Mouse (Mus musculus) olfactory bulb, adult 2 months (tissue): ENCODE data around the gene Mtmr11. TPM values are rescaled to one million over a fixed set of nuclear protein-coding genes. Genes with fewer than 3 reads are reported as not detected.

ENCODE experiments used
- H3K27ac ChIP-seq: fragments of 200-500 bp; 2 replicates; pipeline ENCODE4 v1.5.1; 2012; ENCODE audit warnings: low read depth, low read length; ENCODE audit not compliant: insufficient read depth
- H3K4me1 ChIP-seq: fragments of 200-500 bp; 2 replicates; pipeline ENCODE4 v1.6.1; 2012; ENCODE audit warnings: low read length; ENCODE audit not compliant: control insufficient read depth, insufficient read depth
- H3K4me3 ChIP-seq: fragments of 200-500 bp; 2 replicates; pipeline ENCODE4 v1.5.1; 2012; ENCODE audit warnings: mild to moderate bottlenecking, low read depth, low read length, moderate library complexity; ENCODE audit not compliant: insufficient read depth
- CTCF ChIP-seq: fragments of 200-500 bp; IDR thresholded peaks from 2 replicates; pipeline ENCODE4 v1.5.1; 2012; ENCODE audit warnings: low read depth, mild to moderate bottlenecking, low read length, moderate library complexity; ENCODE audit not compliant: insufficient read depth
- POLR2A ChIP-seq: fragments of 200-500 bp; IDR thresholded peaks from 2 replicates; pipeline ENCODE4 v1.6.1; 2012; ENCODE audit warnings: mild to moderate bottlenecking, low read depth, low read length, moderate library complexity; ENCODE audit not compliant: insufficient read depth
- WGBS: fragments of 180-500 bp; shearing (Covaris S2); methylation state at CpG from one replicate; pipeline ENCODE4 v1.1.7; 2018; 5-methylcytosine and 5-hydroxymethylcytosine counted together
- polyA plus RNA-seq: library from polyadenylated mRNA; stranded (reverse); fragments of >200 nt; gene quantifications from 2 replicates; pipeline ENCODE4 v1.2.4, GENCODE M21; 2012; ENCODE audit warnings: low replicate concordance; ENCODE audit not compliant: missing spikeins, insufficient read depth, insufficient read length

Gene Mtmr11
- polyA plus RNA-seq, 1 experiment, result not detected

DNA sequence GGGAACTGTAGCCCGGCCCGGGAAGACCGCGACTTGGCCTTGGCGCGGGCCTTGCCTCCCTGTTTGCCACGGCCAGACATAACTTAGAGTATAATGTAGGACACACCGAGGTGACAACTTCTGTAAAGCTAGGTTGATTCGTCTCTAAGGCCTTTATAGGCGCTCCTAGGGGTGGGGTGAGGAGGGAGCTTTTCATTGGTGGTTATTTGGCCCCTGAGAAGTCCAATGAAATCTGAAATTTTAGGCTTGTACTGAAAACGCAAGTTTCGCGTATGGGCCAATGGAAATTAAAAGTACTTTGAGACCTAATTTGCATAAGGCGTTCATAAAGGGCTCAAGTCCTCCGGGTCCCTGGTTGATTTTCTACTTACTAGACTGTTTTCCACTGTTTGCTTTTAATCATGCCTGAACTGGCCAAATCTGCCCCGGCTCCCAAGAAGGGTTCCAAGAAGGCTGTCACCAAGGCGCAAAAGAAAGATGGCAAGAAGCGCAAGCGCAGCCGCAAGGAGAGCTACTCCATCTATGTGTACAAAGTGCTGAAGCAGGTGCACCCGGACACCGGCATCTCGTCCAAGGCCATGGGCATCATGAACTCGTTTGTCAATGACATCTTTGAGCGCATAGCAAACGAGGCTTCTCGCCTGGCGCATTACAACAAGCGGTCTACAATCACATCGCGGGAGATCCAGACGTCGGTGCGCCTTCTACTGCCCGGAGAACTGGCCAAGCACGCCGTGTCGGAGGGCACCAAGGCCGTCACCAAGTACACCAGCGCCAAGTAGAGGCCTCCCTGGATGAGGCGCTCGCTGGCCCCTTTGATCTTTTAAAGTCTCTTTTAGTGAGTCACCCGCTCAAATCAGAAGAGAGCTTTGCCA lies 59.2 kb downstream of the Mtmr11 start, which contains the start of the genes Hist2h2ac and Hist2h2be:
TSS of gene Hist2h2ac (minus strand) at position 116 of the 875 bp plus-strand sequence.
TSS of gene Hist2h2be (plus strand) at position 355 of the 875 bp plus-strand sequence.
- TF ChIP-seq CTCF (no peak), POLR2A (peak; percentile 51; the same call in 1 of the 2 replicates)
- Histone ChIP-seq H3K27ac (peak within 1 kb of the TSS; percentile 98), H3K4me1 (peaks cover 10% of the 10 kb centered on the region), H3K4me3 (peak within 1 kb of the TSS; percentile 78)
- WGBS, result under 1% methylated on average over 43 of the region's 43 CpGs

Other genes with a start within 250 kb of the Mtmr11 start
- 541 and 1,043 TPM in 2 replicates for gene Anp32e, start 232.8 kb upstream of the Mtmr11 start, polyA plus RNA-seq
- not detected in 2 replicates for gene Plekho1, start 166.0 kb upstream of the Mtmr11 start, polyA plus RNA-seq
- gene Vps45, start 103.5 kb upstream of the Mtmr11 start, polyA plus RNA-seq, result not detected in 2 replicates
- gene Otud7b, start 57.5 kb upstream of the Mtmr11 start, polyA plus RNA-seq, result not detected in 2 replicates
- not detected in 2 replicates for gene Sf3b4, start 10.3 kb downstream of the Mtmr11 start, polyA plus RNA-seq
- gene Sv2a, start 19.1 kb downstream of the Mtmr11 start, polyA plus RNA-seq, result 106 TPM in 1 of 2 replicates, not detected in the other
- gene Bola1, start 57.7 kb downstream of the Mtmr11 start, polyA plus RNA-seq, result not detected in 2 replicates
- not detected in 2 replicates for gene Hist2h2ab, start 57.9 kb downstream of the Mtmr11 start, polyA plus RNA-seq
- not detected in 2 replicates for gene Hist2h2ac, start 58.9 kb downstream of the Mtmr11 start, polyA plus RNA-seq
- not detected in 2 replicates for gene Hist2h2be, start 59.1 kb downstream of the Mtmr11 start, polyA plus RNA-seq
- not detected in 2 replicates for gene Hist2h3c2, start 77.1 kb downstream of the Mtmr11 start, polyA plus RNA-seq
- gene Hist2h2aa2, start 78.3 kb downstream of the Mtmr11 start, polyA plus RNA-seq, result not detected in 2 replicates
- gene Hist2h2aa1, start 83.5 kb downstream of the Mtmr11 start, polyA plus RNA-seq, result not detected in 2 replicates
- gene Hist2h3c1, start 84.7 kb downstream of the Mtmr11 start, polyA plus RNA-seq, result not detected in 2 replicates
- gene Hist2h4, start 101.3 kb downstream of the Mtmr11 start, polyA plus RNA-seq, result not detected in 2 replicates
- gene Hist2h3b, start 106.7 kb downstream of the Mtmr11 start, polyA plus RNA-seq, result not detected in 2 replicates
- gene Hist2h2bb, start 107.7 kb downstream of the Mtmr11 start, polyA plus RNA-seq, result not detected in 2 replicates
- gene Fcgr1, start 132.0 kb downstream of the Mtmr11 start, polyA plus RNA-seq, result not detected in 2 replicates